9 mouse cellular contexts compared by ENCODE assay signal in the genomic region with DNA sequence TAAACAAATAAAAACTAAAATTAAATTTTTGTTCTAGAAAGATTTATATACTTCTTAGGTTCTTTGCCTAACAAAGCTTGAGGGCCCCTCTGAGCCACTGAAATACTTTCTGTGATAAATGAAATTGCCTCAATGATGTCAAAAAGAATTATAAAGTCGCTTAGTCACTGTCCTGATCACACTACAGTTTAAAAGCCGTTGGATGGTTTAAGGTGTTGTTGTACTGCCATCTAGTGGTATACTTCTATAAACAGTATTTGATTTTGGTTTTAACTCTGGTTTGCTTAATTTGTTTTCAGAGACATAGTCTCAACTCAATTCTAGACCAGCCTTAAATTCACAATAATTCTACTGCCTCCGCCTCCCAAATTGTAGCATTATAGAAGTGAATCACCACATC.
DNase-seq lines count a peak whose midpoint lies in the region; ATAC-seq and TF ChIP-seq lines count a peak whose summit lies in the region.
"Had no signal": no experiment of that assay in that cellular context is flagged by ENCODE, and none has a peak within 500 bp of the region (broad histone marks: within the 10 kb centered on the region; RNA-seq: fewer than 3 reads in every experiment).

No protein-coding gene starts in this region.

- H3K9ac ChIP-seq in liver, postnatal 0 days (replicated peaks) = no peak overlapping the region
- H3K9ac ChIP-seq in liver, embryonic 11.5 days (ENCODE audit: low read depth, low read length) = no peak overlapping the region
- H3K9ac ChIP-seq: liver, embryonic 15.5 days had no signal

- H3K9me3 ChIP-seq in liver, postnatal 0 days (ENCODE audit: low read length) = no peaks in the 10 kb centered on the region
- H3K9me3 ChIP-seq in liver, embryonic 11.5 days (ENCODE audit: control insufficient read depth, low read length) = no peaks in the 10 kb centered on the region
- H3K9me3 ChIP-seq: liver, embryonic 15.5 days had no signal

- H3K4me2 ChIP-seq in liver, postnatal 0 days (ENCODE audit: low read depth, low read length) = no peak overlapping the region
- no peak overlapping the region for H3K4me2 ChIP-seq in liver, embryonic 11.5 days
- H3K4me2 ChIP-seq: liver, embryonic 15.5 days had no signal

- TF ChIP-seq EP300 in liver, postnatal 0 days (IDR thresholded peaks at IDR 0.05; ENCODE audit: low read depth) = no peak

- H3K36me3 ChIP-seq in liver, postnatal 0 days (replicated peaks; ENCODE audit: insufficient read depth, low read length) = no peaks in the 10 kb centered on the region
- no peaks in the 10 kb centered on the region for H3K36me3 ChIP-seq in liver, embryonic 11.5 days (ENCODE audit: control insufficient read depth, insufficient read depth, low read length)
- H3K36me3 ChIP-seq: liver, embryonic 15.5 days had no signal

- DNase-seq in cerebellum, adult 9-10 months = peak; percentile 26
- DNase-seq in liver, postnatal 0 days = no peak
- DNase-seq in liver, embryonic 11.5 days (ENCODE audit: low spot score) = no peak
- peak; percentile 31 for DNase-seq in embryo, embryonic 11.5 days (ENCODE audit: low read depth, low spot score)
- DNase-seq in retina, embryonic 14.5 days (ENCODE audit: low spot score) = peak; percentile 84
- no peak for DNase-seq in spleen, adult 18-20 months
- DNase-seq in frontal cortex, postnatal 25 days (ENCODE audit: low spot score in 2 of 2) = no peak

- H3K4me1 ChIP-seq in liver, postnatal 0 days (ENCODE audit: insufficient read depth) = no peaks in the 10 kb centered on the region
- no peaks in the 10 kb centered on the region for H3K4me1 ChIP-seq in liver, embryonic 11.5 days (replicated peaks; ENCODE audit: control insufficient read depth, insufficient read depth, low read length)
- H3K4me1 ChIP-seq: liver, embryonic 15.5 days had no signal

- no peak overlapping the region for H3K4me3 ChIP-seq in liver, postnatal 0 days (ENCODE audit: low read depth, low read length)
- H3K4me3 ChIP-seq in liver, embryonic 11.5 days (ENCODE audit: low read depth, low read length) = no peak overlapping the region
- H3K4me3 ChIP-seq: liver, embryonic 15.5 days had no signal

- TF ChIP-seq CTCF in liver, postnatal 0 days (IDR thresholded peaks at IDR 0.05; ENCODE audit: low read depth) = peak; percentile 56

- H3K27ac ChIP-seq in liver, postnatal 0 days (ENCODE audit: low read depth) = no peak overlapping the region
- no peak overlapping the region for H3K27ac ChIP-seq in liver, embryonic 11.5 days (ENCODE audit: low read depth, low read length)
- H3K27ac ChIP-seq: liver, embryonic 15.5 days had no signal

- no peaks in the 10 kb centered on the region for H3K27me3 ChIP-seq in liver, postnatal 0 days (ENCODE audit: insufficient read depth, low read length)
- no peaks in the 10 kb centered on the region for H3K27me3 ChIP-seq in liver, embryonic 11.5 days (replicated peaks; ENCODE audit: control insufficient read depth, insufficient read depth, low read length)
- H3K27me3 ChIP-seq: liver, embryonic 15.5 days had no signal

- 19% methylated on average over 3 of the region's 3 CpGs for WGBS in liver, postnatal 0 days (ENCODE audit: insufficient replicate concordance)
- 24% methylated on average over 3 of the region's 3 CpGs for WGBS in liver, embryonic 11.5 days

- ATAC-seq in cerebellum, adult (ENCODE audit: insufficient number of reproducible peaks, low FRiP score, low TSS enrichment) = no peak
- no peak for ATAC-seq in liver, postnatal 0 days
- ATAC-seq in liver, embryonic 11.5 days (replicated peaks; ENCODE audit: low FRiP score) = no peak

Comparison
In these comparisons a context has a peak if more than half of its experiments do, and no peak if none do; other contexts are left out.
1. DNase-seq: peak in cerebellum, adult 9-10 months (single experiment), embryo, embryonic 11.5 days (single experiment) and retina, embryonic 14.5 days (single experiment); none in liver, postnatal 0 days (single experiment), liver, embryonic 11.5 days (single experiment), spleen, adult 18-20 months (0 of 2) and frontal cortex, postnatal 25 days (0 of 2).